Mouse (Mus musculus) midbrain, embryonic 12.5 days (tissue): Measurements from ENCODE around the gene Syde1. TPM values are rescaled to one million over a fixed set of nuclear protein-coding genes. Genes with fewer than 3 reads are reported as not detected.

Experiments used
- ATAC-seq: fragments of 200-750 bp; cut with Nextera tagmentation; 2 replicates; pipeline ENCODE4 v1.8.0; 2017; ENCODE audit warnings: low read depth, moderate TSS enrichment, moderate library complexity; ENCODE audit not compliant: low FRiP score
- H3K27ac ChIP-seq: fragments of 300-500 bp; sonication (generic); replicated peaks from 2 replicates; pipeline ENCODE4 v1.5.1; 2016; ENCODE audit warnings: mild to moderate bottlenecking
- H3K27me3 ChIP-seq: fragments of 300-500 bp; sonication (generic); 2 replicates; pipeline ENCODE4 v1.6.1; 2016; ENCODE audit warnings: mild to moderate bottlenecking
- H3K36me3 ChIP-seq: fragments of 300-500 bp; sonication (generic); 2 replicates; pipeline ENCODE4 v1.6.1; 2016
- H3K4me1 ChIP-seq: fragments of 300-500 bp; sonication (generic); 2 replicates; pipeline ENCODE4 v1.6.1; 2016
- H3K4me2 ChIP-seq: fragments of 300-500 bp; sonication (generic); replicated peaks from 2 replicates; pipeline ENCODE4 v1.6.1; 2016; ENCODE audit warnings: mild to moderate bottlenecking, moderate library complexity
- H3K4me3 ChIP-seq: fragments of 300-500 bp; sonication (generic); 2 replicates; pipeline ENCODE4 v1.5.1; 2016; ENCODE audit warnings: mild to moderate bottlenecking
- H3K9ac ChIP-seq: fragments of 300-500 bp; sonication (generic); replicated peaks from 2 replicates; pipeline ENCODE4 v1.6.1; 2016; ENCODE audit warnings: mild to moderate bottlenecking, moderate library complexity
- H3K9me3 ChIP-seq: fragments of 300-500 bp; sonication (generic); 2 replicates; pipeline ENCODE4 v1.6.1; 2016; ENCODE audit warnings: mild to moderate bottlenecking
- WGBS: fragments of 180-500 bp; shearing (Covaris S2); methylation state at CpG from one replicate; pipeline ENCODE4 v1.1.7; 2016; 5-methylcytosine and 5-hydroxymethylcytosine counted together
- polyA plus RNA-seq: library from polyadenylated mRNA; unstranded; fragments of >200 nt; fragmentation: Nextera tagmentation; extraction: Ambion mirVana; gene quantifications from 2 replicates; pipeline ENCODE4 v1.2.1, GENCODE M21; 2016

Syde1 gene
- polyA plus RNA-seq, 1 experiment from 2014 or later, result 8.8 TPM

GRCm38 (mm10) chr10:78590744-78591143 is 1.0 kb downstream of the Syde1 start:
- 0 out of 2 replicates have a peak, but pooled peaks have one; percentile 10 for ATAC-seq
- WGBS, result 54% methylated on average over 9 of the region's 9 CpGs
- no peaks in the 10 kb centered on the region; the same call in 1 of the 2 replicates for H3K27me3 ChIP-seq
- no peaks in the 10 kb centered on the region for H3K9me3 ChIP-seq
- 0 out of 2 replicates have a peak, but pooled peaks cover 10% of the 10 kb centered on the region for H3K4me1 ChIP-seq
- H3K27ac ChIP-seq, result no peak overlapping the region; the same call in 1 of the 2 replicates
- H3K9ac ChIP-seq, result peak overlapping the region; percentile 68; the same call in 1 of the 2 replicates
- H3K4me3 ChIP-seq, result peak overlapping the region; percentile 60
- H3K4me2 ChIP-seq, result peak overlapping the region; percentile 84
- peaks cover 15% of the 10 kb centered on the region for H3K36me3 ChIP-seq

DNA sequence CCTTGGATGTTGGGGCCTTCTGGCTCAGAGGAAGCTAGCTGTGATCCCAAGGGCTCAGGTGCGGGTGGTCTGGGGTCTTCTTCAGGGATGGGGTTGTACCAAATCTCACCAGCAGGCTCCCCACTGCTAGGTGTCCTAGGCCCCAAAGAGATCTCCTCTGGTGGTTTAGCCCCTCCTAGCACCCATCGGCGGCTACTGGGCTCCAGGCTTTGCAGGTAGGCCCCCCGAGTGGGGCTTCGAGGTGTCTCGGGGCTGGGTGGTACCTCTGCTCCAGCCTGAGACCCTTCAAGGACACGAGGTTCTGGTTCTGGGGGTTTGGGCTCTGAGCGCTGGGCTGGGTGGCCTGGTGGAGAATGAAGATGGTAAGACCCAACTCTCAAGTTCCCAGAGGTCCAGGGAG is 1.9 kb downstream of the Syde1 start:
- no peak for ATAC-seq
- 88% methylated on average over 8 of the region's 8 CpGs for WGBS
- no peaks in the 10 kb centered on the region; the same call in 1 of the 2 replicates for H3K27me3 ChIP-seq
- H3K27ac ChIP-seq, result no peak overlapping the region
- H3K9me3 ChIP-seq, result no peaks in the 10 kb centered on the region
- H3K9ac ChIP-seq, result no peak overlapping the region
- peaks cover 22% of the 10 kb centered on the region for H3K36me3 ChIP-seq
- H3K4me2 ChIP-seq, result no peak overlapping the region
- H3K4me1 ChIP-seq, result 0 out of 2 replicates have a peak, but pooled peaks cover 10% of the 10 kb centered on the region
- H3K4me3 ChIP-seq, result no peak overlapping the region

- WGBS, result 94% methylated on average over 18 of the region's 18 CpGs
- no peaks in the 10 kb centered on the region for H3K9me3 ChIP-seq
- no peak overlapping the region for H3K9ac ChIP-seq
- no peaks in the 10 kb centered on the region; the same call in 1 of the 2 replicates for H3K27me3 ChIP-seq
- no peak overlapping the region for H3K27ac ChIP-seq
- H3K4me1 ChIP-seq, result 0 out of 2 replicates have a peak, but pooled peaks cover 10% of the 10 kb centered on the region
- peaks cover 26% of the 10 kb centered on the region for H3K36me3 ChIP-seq
- H3K4me2 ChIP-seq, result no peak overlapping the region
- no peak for ATAC-seq
- H3K4me3 ChIP-seq, result no peak overlapping the region
These were observed 2.5 kb downstream of the Syde1 start for GRCm38 (mm10) chr10:78589291-78589690.

GRCm38 (mm10) chr10:78586026-78586425 is 5.7 kb downstream of the Syde1 start:
- 96% methylated on average over 13 of the region's 13 CpGs for WGBS
- H3K27ac ChIP-seq, result no peak overlapping the region
- H3K4me2 ChIP-seq, result no peak overlapping the region
- no peaks in the 10 kb centered on the region for H3K9me3 ChIP-seq
- no peaks in the 10 kb centered on the region for H3K27me3 ChIP-seq
- peaks cover 47% of the 10 kb centered on the region for H3K36me3 ChIP-seq
- H3K9ac ChIP-seq, result no peak overlapping the region
- no peaks in the 10 kb centered on the region for H3K4me1 ChIP-seq
- no peak overlapping the region for H3K4me3 ChIP-seq
- ATAC-seq, result no peak

DNA sequence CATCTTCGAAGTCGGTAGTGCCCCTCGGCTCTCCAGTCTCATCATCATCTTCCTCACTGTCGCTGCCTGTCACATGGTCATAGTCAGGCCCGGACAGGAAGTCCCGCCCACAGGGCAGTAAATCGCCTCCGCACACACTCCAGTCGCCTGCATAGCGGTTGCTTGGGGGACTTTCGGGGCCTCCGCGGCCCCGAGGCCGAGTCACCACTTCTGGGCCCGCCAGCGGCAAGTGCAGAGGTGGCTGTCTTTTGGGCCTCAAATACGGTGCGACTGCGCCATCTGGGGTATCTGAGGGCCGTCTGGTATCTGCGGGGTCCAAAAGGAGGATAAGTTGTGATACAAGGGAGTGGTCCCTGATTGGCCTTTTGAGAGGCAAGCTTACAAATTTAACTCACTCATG is 6.2 kb downstream of the Syde1 start:
- H3K4me2 ChIP-seq, result no peak overlapping the region
- H3K27ac ChIP-seq, result no peak overlapping the region
- no peak overlapping the region for H3K9ac ChIP-seq
- 92% methylated on average over 22 of the region's 22 CpGs for WGBS
- H3K4me3 ChIP-seq, result no peak overlapping the region
- no peaks in the 10 kb centered on the region for H3K4me1 ChIP-seq
- no peaks in the 10 kb centered on the region for H3K9me3 ChIP-seq
- peaks cover 52% of the 10 kb centered on the region for H3K36me3 ChIP-seq
- ATAC-seq, result no peak
- no peaks in the 10 kb centered on the region for H3K27me3 ChIP-seq

GRCm38 (mm10) chr10:78584996-78585395 is 6.8 kb downstream of the Syde1 start:
- H3K4me1 ChIP-seq, result no peaks in the 10 kb centered on the region
- H3K4me3 ChIP-seq, result no peak overlapping the region
- ATAC-seq, result no peak
- H3K27me3 ChIP-seq, result no peaks in the 10 kb centered on the region
- no peaks in the 10 kb centered on the region for H3K9me3 ChIP-seq
- peaks cover 57% of the 10 kb centered on the region for H3K36me3 ChIP-seq
- 65% methylated on average over 1 of the region's 1 CpGs for WGBS
- no peak overlapping the region for H3K27ac ChIP-seq
- H3K9ac ChIP-seq, result no peak overlapping the region
- no peak overlapping the region for H3K4me2 ChIP-seq

GRCm38 (mm10) chr10:78583939-78584338 is 7.8 kb downstream of the Syde1 start:
- H3K4me3 ChIP-seq, result no peak overlapping the region
- no peak overlapping the region for H3K4me2 ChIP-seq
- ATAC-seq, result no peak
- no peak overlapping the region for H3K9ac ChIP-seq
- H3K27ac ChIP-seq, result no peak overlapping the region
- H3K9me3 ChIP-seq, result no peaks in the 10 kb centered on the region
- 83% methylated on average over 3 of the region's 3 CpGs for WGBS
- H3K4me1 ChIP-seq, result no peaks in the 10 kb centered on the region
- no peaks in the 10 kb centered on the region for H3K27me3 ChIP-seq
- H3K36me3 ChIP-seq, result peaks cover 67% of the 10 kb centered on the region

DNA sequence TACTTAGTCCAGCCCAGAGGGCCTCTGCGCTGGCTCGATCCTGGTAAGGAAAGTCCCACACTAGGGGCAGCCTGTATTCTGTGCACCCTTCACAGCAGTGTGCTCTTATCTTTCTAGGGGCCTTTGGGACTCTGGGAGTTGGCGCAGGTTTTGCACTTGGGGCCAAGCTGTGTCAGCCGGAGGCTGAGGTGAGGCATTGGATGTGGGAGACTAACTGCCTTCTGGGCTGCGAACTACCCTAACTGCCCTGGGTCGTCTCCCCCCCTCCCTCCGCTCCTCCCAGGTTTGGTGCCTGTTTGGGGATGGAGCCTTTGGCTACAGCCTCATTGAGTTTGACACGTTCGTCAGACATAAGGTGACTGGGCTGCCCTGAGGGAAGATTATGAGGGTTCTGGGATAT is 8.4 kb downstream of the Syde1 start:
- Histone ChIP-seq H3K27me3 (no peaks in the 10 kb centered on the region), H3K9me3 (no peaks in the 10 kb centered on the region), H3K9ac (no peak overlapping the region), H3K27ac (no peak overlapping the region), H3K4me3 (no peak overlapping the region), H3K4me1 (no peaks in the 10 kb centered on the region), H3K4me2 (no peak overlapping the region), H3K36me3 (peaks cover 73% of the 10 kb centered on the region)
- WGBS, result 81% methylated on average over 9 of the region's 9 CpGs
- ATAC-seq, result no peak

DNA sequence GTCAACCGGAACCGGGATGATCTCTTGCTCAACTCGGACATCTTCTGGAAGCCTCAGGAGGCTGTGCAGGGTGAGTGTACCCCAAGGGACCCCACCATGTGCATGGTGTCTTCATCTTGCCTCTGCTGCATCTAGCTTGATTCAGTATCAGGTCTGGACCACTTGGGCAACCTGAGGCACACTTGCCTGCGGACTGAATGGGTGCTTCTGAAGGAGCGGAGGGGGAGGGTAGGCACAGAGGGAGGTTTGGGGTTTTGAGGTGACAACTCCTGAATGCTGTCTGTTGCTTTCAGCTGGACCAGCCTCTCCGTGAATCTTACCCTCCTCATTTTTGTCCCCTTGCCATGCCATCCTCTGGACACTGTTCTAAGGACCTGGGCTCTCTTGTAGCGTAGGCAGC is 10.6 kb downstream of the Syde1 start:
- no peak overlapping the region for H3K4me3 ChIP-seq
- peaks cover 70% of the 10 kb centered on the region for H3K36me3 ChIP-seq
- WGBS, result 90% methylated on average over 7 of the region's 7 CpGs
- no peaks in the 10 kb centered on the region for H3K27me3 ChIP-seq
- ATAC-seq, result no peak
- H3K27ac ChIP-seq, result no peak overlapping the region
- no peaks in the 10 kb centered on the region for H3K9me3 ChIP-seq
- H3K4me1 ChIP-seq, result no peaks in the 10 kb centered on the region
- H3K4me2 ChIP-seq, result no peak overlapping the region
- H3K9ac ChIP-seq, result no peak overlapping the region

GRCm38 (mm10) chr10:78578204-78578603 is 13.6 kb downstream of the Syde1 start:
- H3K9me3 ChIP-seq, result no peaks in the 10 kb centered on the region
- 71% methylated on average over 3 of the region's 3 CpGs for WGBS
- H3K4me3 ChIP-seq, result no peak overlapping the region
- no peak for ATAC-seq
- no peak overlapping the region for H3K4me2 ChIP-seq
- peaks cover 44% of the 10 kb centered on the region; the same call in 1 of the 2 replicates for H3K36me3 ChIP-seq
- no peaks in the 10 kb centered on the region for H3K27me3 ChIP-seq
- no peak overlapping the region for H3K9ac ChIP-seq
- no peak overlapping the region for H3K27ac ChIP-seq
- H3K4me1 ChIP-seq, result peaks cover 7% of the 10 kb centered on the region; the same call in 1 of the 2 replicates

GRCm38 (mm10) chr10:78576435-78577184 is 15.2 kb downstream of the Syde1 start:
- no peaks in the 10 kb centered on the region for H3K9me3 ChIP-seq
- peaks cover 39% of the 10 kb centered on the region; the same call in 1 of the 2 replicates for H3K36me3 ChIP-seq
- H3K27me3 ChIP-seq, result no peaks in the 10 kb centered on the region
- H3K4me2 ChIP-seq, result no peak overlapping the region
- no peak overlapping the region for H3K27ac ChIP-seq
- H3K9ac ChIP-seq, result no peak overlapping the region
- peaks cover 7% of the 10 kb centered on the region; the same call in 1 of the 2 replicates for H3K4me1 ChIP-seq
- ATAC-seq, result no peak
- WGBS, result 93% methylated on average over 16 of the region's 16 CpGs
- no peak overlapping the region for H3K4me3 ChIP-seq

- Histone ChIP-seq H3K4me2 (peak overlapping the region; percentile 73), H3K27ac (no peak overlapping the region), H3K27me3 (no peaks in the 10 kb centered on the region), H3K9ac (no peak overlapping the region), H3K36me3 (peaks cover 30% of the 10 kb centered on the region; the same call in 1 of the 2 replicates), H3K9me3 (no peaks in the 10 kb centered on the region), H3K4me3 (peak overlapping the region; percentile 64; the same call in 1 of the 2 replicates), H3K4me1 (peaks cover 7% of the 10 kb centered on the region; the same call in 1 of the 2 replicates)
- 93% methylated on average over 2 of the region's 2 CpGs for WGBS
- ATAC-seq, result no peak
These were observed 16.1 kb downstream of the Syde1 start for GRCm38 (mm10) chr10:78575690-78576089.
